Mouse (Mus musculus) lung, embryonic 15.5 days (tissue): ENCODE data around the gene Dennd1a. TPM values are rescaled to one million over a fixed set of nuclear protein-coding genes. Genes with fewer than 3 reads are reported as not detected.

Source experiments
- ATAC-seq: fragments of 200-750 bp; cut with Nextera tagmentation; 2 replicates; pipeline ENCODE4 v1.8.0; 2017; ENCODE audit warnings: moderate number of reproducible peaks, borderline replicate concordance; ENCODE audit not compliant: low FRiP score, low TSS enrichment; ENCODE audit errors: extremely low read depth
- H3K27ac ChIP-seq: fragments of 300-500 bp; sonication (generic); 2 replicates; pipeline ENCODE4 v1.5.1; 2015; ENCODE audit warnings: moderate library complexity, mild to moderate bottlenecking, inconsistent platforms
- H3K27me3 ChIP-seq: fragments of 300-500 bp; sonication (generic); 2 replicates; pipeline ENCODE4 v1.6.1; 2015; ENCODE audit warnings: inconsistent platforms
- H3K36me3 ChIP-seq: fragments of 300-500 bp; sonication (generic); 2 replicates; pipeline ENCODE4 v1.6.1; 2015; ENCODE audit warnings: inconsistent platforms
- H3K4me1 ChIP-seq: fragments of 300-500 bp; sonication (generic); 2 replicates; pipeline ENCODE4 v1.6.1; 2015; ENCODE audit warnings: inconsistent platforms
- H3K4me2 ChIP-seq: fragments of 300-500 bp; sonication (generic); 2 replicates; pipeline ENCODE4 v1.6.1; 2015; ENCODE audit warnings: inconsistent platforms, mild to moderate bottlenecking, moderate library complexity
- H3K4me3 ChIP-seq: fragments of 300-500 bp; sonication (generic); 2 replicates; pipeline ENCODE4 v1.5.1; 2015; ENCODE audit warnings: mild to moderate bottlenecking, inconsistent platforms
- H3K9ac ChIP-seq: fragments of 300-500 bp; sonication (generic); 2 replicates; pipeline ENCODE4 v1.6.1; 2015; ENCODE audit warnings: inconsistent platforms
- H3K9me3 ChIP-seq: fragments of 300-500 bp; sonication (generic); 2 replicates; pipeline ENCODE4 v1.6.1; 2016; ENCODE audit warnings: inconsistent platforms
- WGBS: fragments of 180-500 bp; shearing (Covaris S2); methylation state at CpG from one replicate; pipeline ENCODE4 v1.1.7; 2015; 5-methylcytosine and 5-hydroxymethylcytosine counted together
- polyA plus RNA-seq: library from polyadenylated mRNA; unstranded; fragments of >200 nt; fragmentation: Nextera tagmentation; extraction: Ambion mirVana; gene quantifications from 2 replicates; pipeline ENCODE4 v1.2.1, GENCODE M21; 2015

The Dennd1a gene
- polyA plus RNA-seq, 1 experiment from 2014 or later = 12.0 TPM

GRCm38 (mm10) chr2:38097469-38097868, 189.7 kb downstream of the Dennd1a start:
- WGBS = 67% methylated on average over 3 of the region's 3 CpGs
- Histone ChIP-seq H3K9me3 (no peaks in the 10 kb centered on the region), H3K4me3 (no peak overlapping the region), H3K36me3 (no peaks in the 10 kb centered on the region), H3K4me1 (peaks cover 8% of the 10 kb centered on the region; the same call in 1 of the 2 replicates), H3K27ac (no peak overlapping the region), H3K9ac (no peak overlapping the region), H3K27me3 (no peaks in the 10 kb centered on the region), H3K4me2 (no peak overlapping the region)
- no peak for ATAC-seq

GRCm38 (mm10) chr2:38096328-38096727, 190.9 kb downstream of the Dennd1a start:
- Histone ChIP-seq H3K4me3 (no peak overlapping the region), H3K4me2 (no peak overlapping the region), H3K27me3 (no peaks in the 10 kb centered on the region), H3K9ac (no peak overlapping the region), H3K27ac (no peak overlapping the region), H3K4me1 (peaks cover 8% of the 10 kb centered on the region; the same call in 1 of the 2 replicates), H3K36me3 (no peaks in the 10 kb centered on the region), H3K9me3 (no peaks in the 10 kb centered on the region)
- no peak for ATAC-seq

- H3K36me3 ChIP-seq = no peaks in the 10 kb centered on the region
- 49% methylated on average over 2 of the region's 2 CpGs for WGBS
- no peak overlapping the region for H3K27ac ChIP-seq
- peaks cover 8% of the 10 kb centered on the region; the same call in 1 of the 2 replicates for H3K4me1 ChIP-seq
- no peak for ATAC-seq
- no peak overlapping the region for H3K9ac ChIP-seq
- no peaks in the 10 kb centered on the region for H3K27me3 ChIP-seq
- no peak overlapping the region for H3K4me2 ChIP-seq
- no peak overlapping the region for H3K4me3 ChIP-seq
- no peaks in the 10 kb centered on the region for H3K9me3 ChIP-seq
Observed at GRCm38 (mm10) chr2:38094380-38095163, 192.6 kb downstream of the Dennd1a start.

GRCm38 (mm10) chr2:38093968-38094367, 193.2 kb downstream of the Dennd1a start:
- H3K27me3 ChIP-seq = no peaks in the 10 kb centered on the region
- no peak overlapping the region for H3K27ac ChIP-seq
- no peaks in the 10 kb centered on the region for H3K36me3 ChIP-seq
- no peak for ATAC-seq
- H3K4me1 ChIP-seq = peaks cover 2% of the 10 kb centered on the region; the same call in 1 of the 2 replicates
- no peak overlapping the region for H3K4me3 ChIP-seq
- no peak overlapping the region for H3K4me2 ChIP-seq
- H3K9ac ChIP-seq = no peak overlapping the region
- no peaks in the 10 kb centered on the region for H3K9me3 ChIP-seq

GRCm38 (mm10) chr2:38093242-38093641, 193.9 kb downstream of the Dennd1a start:
- H3K4me1 ChIP-seq = no peaks in the 10 kb centered on the region
- H3K4me2 ChIP-seq = no peak overlapping the region
- no peaks in the 10 kb centered on the region for H3K9me3 ChIP-seq
- no peak for ATAC-seq
- H3K27ac ChIP-seq = no peak overlapping the region
- no peak overlapping the region for H3K4me3 ChIP-seq
- H3K27me3 ChIP-seq = no peaks in the 10 kb centered on the region
- H3K9ac ChIP-seq = no peak overlapping the region
- WGBS = 84% methylated on average over 3 of the region's 3 CpGs
- no peaks in the 10 kb centered on the region for H3K36me3 ChIP-seq

- Histone ChIP-seq H3K4me2 (no peak overlapping the region), H3K9ac (no peak overlapping the region), H3K36me3 (no peaks in the 10 kb centered on the region), H3K27me3 (no peaks in the 10 kb centered on the region), H3K9me3 (no peaks in the 10 kb centered on the region), H3K27ac (no peak overlapping the region), H3K4me3 (no peak overlapping the region), H3K4me1 (no peaks in the 10 kb centered on the region)
- 88% methylated on average over 1 of the region's 1 CpGs for WGBS
- ATAC-seq = no peak
Observed at GRCm38 (mm10) chr2:38088346-38088745, 198.8 kb downstream of the Dennd1a start.

- Histone ChIP-seq H3K9ac (no peak overlapping the region), H3K4me3 (no peak overlapping the region), H3K27me3 (no peaks in the 10 kb centered on the region), H3K9me3 (no peaks in the 10 kb centered on the region), H3K36me3 (no peaks in the 10 kb centered on the region), H3K4me1 (no peaks in the 10 kb centered on the region), H3K27ac (no peak overlapping the region), H3K4me2 (no peak overlapping the region)
- no peak for ATAC-seq
- WGBS = 53% methylated on average over 2 of the region's 2 CpGs
Observed at GRCm38 (mm10) chr2:38085058-38085457, 202.1 kb downstream of the Dennd1a start.

GRCm38 (mm10) chr2:38083251-38083650, 203.9 kb downstream of the Dennd1a start:
- Histone ChIP-seq H3K36me3 (no peaks in the 10 kb centered on the region), H3K9me3 (no peaks in the 10 kb centered on the region), H3K27ac (no peak overlapping the region), H3K9ac (no peak overlapping the region), H3K27me3 (no peaks in the 10 kb centered on the region), H3K4me2 (no peak overlapping the region), H3K4me3 (no peak overlapping the region), H3K4me1 (no peaks in the 10 kb centered on the region)
- 83% methylated on average over 3 of the region's 3 CpGs for WGBS
- ATAC-seq = no peak

GRCm38 (mm10) chr2:38074495-38074894, 212.7 kb downstream of the Dennd1a start:
- 38% methylated on average over 2 of the region's 2 CpGs for WGBS
- H3K36me3 ChIP-seq = no peaks in the 10 kb centered on the region
- H3K4me1 ChIP-seq = no peaks in the 10 kb centered on the region
- no peak for ATAC-seq
- H3K4me3 ChIP-seq = no peak overlapping the region
- no peak overlapping the region for H3K4me2 ChIP-seq
- H3K9me3 ChIP-seq = no peaks in the 10 kb centered on the region
- no peaks in the 10 kb centered on the region for H3K27me3 ChIP-seq
- H3K27ac ChIP-seq = no peak overlapping the region
- no peak overlapping the region for H3K9ac ChIP-seq

GRCm38 (mm10) chr2:38072061-38072460, 215.1 kb downstream of the Dennd1a start:
- no peaks in the 10 kb centered on the region for H3K27me3 ChIP-seq
- H3K4me3 ChIP-seq = no peak overlapping the region
- H3K27ac ChIP-seq = no peak overlapping the region
- H3K9ac ChIP-seq = no peak overlapping the region
- H3K4me2 ChIP-seq = no peak overlapping the region
- 0 out of 2 replicates have a peak, but pooled peaks cover 3% of the 10 kb centered on the region for H3K4me1 ChIP-seq
- H3K9me3 ChIP-seq = no peaks in the 10 kb centered on the region
- H3K36me3 ChIP-seq = no peaks in the 10 kb centered on the region
- ATAC-seq = no peak

- Histone ChIP-seq H3K36me3 (no peaks in the 10 kb centered on the region), H3K27ac (no peak overlapping the region), H3K4me1 (0 out of 2 replicates have a peak, but pooled peaks cover 3% of the 10 kb centered on the region), H3K27me3 (no peaks in the 10 kb centered on the region), H3K4me3 (no peak overlapping the region), H3K4me2 (no peak overlapping the region), H3K9ac (no peak overlapping the region), H3K9me3 (no peaks in the 10 kb centered on the region)
- 16% methylated on average over 2 of the region's 2 CpGs for WGBS
- no peak for ATAC-seq
Observed at GRCm38 (mm10) chr2:38068171-38068572, 219.0 kb downstream of the Dennd1a start.

- Histone ChIP-seq H3K27me3 (no peaks in the 10 kb centered on the region), H3K27ac (no peak overlapping the region), H3K9me3 (no peaks in the 10 kb centered on the region), H3K4me1 (0 out of 2 replicates have a peak, but pooled peaks cover 3% of the 10 kb centered on the region), H3K4me3 (no peak overlapping the region), H3K36me3 (no peaks in the 10 kb centered on the region), H3K4me2 (no peak overlapping the region), H3K9ac (no peak overlapping the region)
- ATAC-seq = no peak
- WGBS = 53% methylated on average over 1 of the region's 1 CpGs
Observed at GRCm38 (mm10) chr2:38065914-38066313, 221.3 kb downstream of the Dennd1a start.
